Mouse (Mus musculus) hindbrain, embryonic 11.5 days (tissue): ENCODE measurements around the gene Olfr715. TPM values are rescaled to one million over a fixed set of nuclear protein-coding genes. Genes with fewer than 3 reads are reported as not detected.
"Not testable (repeated sequence)": the region's sequence is repeated elsewhere in the genome, so short reads cannot be mapped to it uniquely, and the experiment has no call there.

Experiments
- ATAC-seq: fragments of 200-750 bp; cut with Nextera tagmentation; 2 replicates; pipeline ENCODE4 v1.8.0; 2017; ENCODE audit warnings: mild to moderate bottlenecking, moderate TSS enrichment, moderate library complexity; ENCODE audit not compliant: low FRiP score
- DNase-seq: peaks from one replicate; pipeline ENCODE4 v3.0.0-alpha.2; 2015; ENCODE audit warnings: low spot score
- H3K27ac ChIP-seq: fragments of 300-500 bp; sonication (generic); 2 replicates; pipeline ENCODE4 v1.5.1; 2014; ENCODE audit warnings: mild to moderate bottlenecking, low read depth, low read length
- H3K27me3 ChIP-seq: fragments of 300-500 bp; sonication (generic); 2 replicates; pipeline ENCODE4 v1.6.1; 2014; ENCODE audit warnings: mild to moderate bottlenecking, low read length, moderate library complexity, mixed read lengths; ENCODE audit not compliant: control insufficient read depth, insufficient read depth
- H3K36me3 ChIP-seq: fragments of 300-500 bp; sonication (generic); 2 replicates; pipeline ENCODE4 v1.6.1; 2014; ENCODE audit warnings: mild to moderate bottlenecking, low read length, moderate library complexity, mixed read lengths; ENCODE audit not compliant: control insufficient read depth, insufficient read depth
- H3K4me1 ChIP-seq: fragments of 300-500 bp; sonication (generic); replicated peaks from 2 replicates; pipeline ENCODE4 v1.6.1; 2014; ENCODE audit warnings: low read length, mixed read lengths; ENCODE audit not compliant: control insufficient read depth, insufficient read depth
- H3K4me2 ChIP-seq: fragments of 300-500 bp; sonication (generic); replicated peaks from 2 replicates; pipeline ENCODE4 v1.6.1; 2014; ENCODE audit warnings: mild to moderate bottlenecking, low read depth, low read length
- H3K4me3 ChIP-seq: fragments of 300-500 bp; sonication (generic); 2 replicates; pipeline ENCODE4 v1.5.1; 2014; ENCODE audit warnings: low read depth, low read length
- H3K9ac ChIP-seq: fragments of 300-500 bp; sonication (generic); 2 replicates; pipeline ENCODE4 v1.6.1; 2014; ENCODE audit warnings: low read depth, low read length
- H3K9me3 ChIP-seq: fragments of 300-500 bp; sonication (generic); 2 replicates; pipeline ENCODE4 v1.6.1; 2016; ENCODE audit warnings: low read length; ENCODE audit not compliant: control insufficient read depth
- WGBS: fragments of 180-500 bp; shearing (Covaris S2); extraction: QIAGEN DNeasy Blood & Tissue Kit; methylation state at CpG from one replicate; pipeline ENCODE4 v1.1.7; 2014; 5-methylcytosine and 5-hydroxymethylcytosine counted together
- polyA plus RNA-seq: library from polyadenylated mRNA; unstranded; fragments of >200 nt; fragmentation: Nextera tagmentation; extraction: Ambion mirVana; gene quantifications from 2 replicates; pipeline ENCODE4 v1.2.1, GENCODE M21; 2014

Gene Olfr715
- not detected in 2 replicates for polyA plus RNA-seq

- not testable (repeated sequence) for H3K36me3 ChIP-seq, H3K27ac ChIP-seq, H3K4me1 ChIP-seq, DNase-seq, H3K4me2 ChIP-seq, H3K27me3 ChIP-seq, ATAC-seq, H3K4me3 ChIP-seq, H3K9me3 ChIP-seq, H3K9ac ChIP-seq
- 93% methylated on average over 2 of the region's 3 CpGs for WGBS
These were observed at the start of gene Olfr715 for GRCm38 (mm10) chr7:107130983-107131382. TSS of gene Olfr715 (minus strand) at chr7:107131083.

GRCm38 (mm10) chr7:107180406-107180805, 49.5 kb upstream of the Olfr715 start:
- no peak for DNase-seq
- no peak overlapping the region for H3K4me2 ChIP-seq
- H3K27ac ChIP-seq = no peak overlapping the region

GRCm38 (mm10) chr7:107166690-107167089, 35.8 kb upstream of the Olfr715 start, which contains the start of gene Nlrp14:
TSS of gene Nlrp14 (plus strand) at chr7:107166990.
- DNase-seq (no peak), ATAC-seq (no peak)
- Histone ChIP-seq H3K4me2 (no peak within 1 kb of the TSS), H3K27me3 (no peaks in the 10 kb centered on the region), H3K4me1 (no peaks in the 10 kb centered on the region), H3K9me3 (no peaks in the 10 kb centered on the region), H3K36me3 (no peaks in the 10 kb centered on the region), H3K9ac (no peak within 1 kb of the TSS), H3K4me3 (no peak within 1 kb of the TSS), H3K27ac (no peak within 1 kb of the TSS)
- WGBS = 83% methylated on average over 10 of the region's 10 CpGs

More at GRCm38 (mm10) chr7:107180406-107180805, 49.5 kb upstream of the Olfr715 start:
- Histone ChIP-seq H3K27me3 (no peaks in the 10 kb centered on the region), H3K4me1 (no peaks in the 10 kb centered on the region), H3K36me3 (no peaks in the 10 kb centered on the region), H3K4me3 (no peak overlapping the region), H3K9ac (no peak overlapping the region), H3K9me3 (no peaks in the 10 kb centered on the region)
- WGBS = 53% methylated on average over 2 of the region's 2 CpGs
- ATAC-seq = no peak

- not testable (repeated sequence) for H3K27ac ChIP-seq, H3K27me3 ChIP-seq, H3K4me3 ChIP-seq, H3K4me2 ChIP-seq, ATAC-seq, H3K36me3 ChIP-seq, DNase-seq, H3K9ac ChIP-seq, H3K4me1 ChIP-seq, H3K9me3 ChIP-seq
- 69% methylated on average over 2 of the region's 2 CpGs for WGBS
These were observed 7.1 kb upstream of the Olfr715 start, which contains the start of gene Olfr716 for GRCm38 (mm10) chr7:107138027-107138426. TSS of gene Olfr716 (plus strand) at chr7:107138327.

- not testable (repeated sequence) for H3K9me3 ChIP-seq, H3K9ac ChIP-seq, H3K27ac ChIP-seq, H3K27me3 ChIP-seq, H3K4me2 ChIP-seq, H3K36me3 ChIP-seq, H3K4me1 ChIP-seq, DNase-seq, H3K4me3 ChIP-seq, ATAC-seq
- WGBS = 89% methylated on average over 1 of the region's 2 CpGs
These were observed 20.6 kb downstream of the Olfr715 start, which contains the start of gene Olfr715b for GRCm38 (mm10) chr7:107110269-107110668. TSS of gene Olfr715b (minus strand) at chr7:107110369.

- no peak within 1 kb of the TSS for H3K27ac ChIP-seq
- ATAC-seq (no peak), DNase-seq (no peak)
- H3K4me2 ChIP-seq = no peak within 1 kb of the TSS
- WGBS = 51% methylated on average over 1 of the region's 1 CpGs
- no peaks in the 10 kb centered on the region for H3K4me1 ChIP-seq
- no peaks in the 10 kb centered on the region for H3K36me3 ChIP-seq
- no peak within 1 kb of the TSS for H3K9ac ChIP-seq
- no peaks in the 10 kb centered on the region for H3K27me3 ChIP-seq
- no peaks in the 10 kb centered on the region for H3K9me3 ChIP-seq
- no peak within 1 kb of the TSS for H3K4me3 ChIP-seq
These were observed 38.0 kb downstream of the Olfr715 start, which contains the start of gene Olfr17 for GRCm38 (mm10) chr7:107092920-107093319. TSS of gene Olfr17 (plus strand) at chr7:107093220.

Other genes with a start within 250 kb of the Olfr715 start
- not detected in 2 replicates for gene Olfr706, start 242.9 kb downstream of the Olfr715 start, polyA plus RNA-seq
- not detected in 2 replicates for gene Olfr707, start 229.8 kb downstream of the Olfr715 start, polyA plus RNA-seq
- gene Olfr1532-ps1, start 223.1 kb downstream of the Olfr715 start, polyA plus RNA-seq = not detected in 2 replicates
- gene Olfr709-ps1, start 198.9 kb downstream of the Olfr715 start, polyA plus RNA-seq = not detected in 2 replicates
- not detected in 2 replicates for gene Olfr710, start 182.8 kb downstream of the Olfr715 start, polyA plus RNA-seq
- gene Olfr6, start 167.1 kb downstream of the Olfr715 start, polyA plus RNA-seq = not detected in 2 replicates
- gene Olfr711, start 155.6 kb downstream of the Olfr715 start, polyA plus RNA-seq = not detected in 2 replicates
- gene Olfr2, start 125.0 kb downstream of the Olfr715 start, polyA plus RNA-seq = not detected in 2 replicates
- gene Olfr713, start 99.9 kb downstream of the Olfr715 start, polyA plus RNA-seq = not detected in 2 replicates
- gene Olfr714, start 60.1 kb downstream of the Olfr715 start, polyA plus RNA-seq = not detected in 2 replicates
- gene Olfr17, start 37.9 kb downstream of the Olfr715 start, polyA plus RNA-seq = not detected in 2 replicates
- not detected in 2 replicates for gene Olfr715b, start 20.7 kb downstream of the Olfr715 start, polyA plus RNA-seq
- not detected in 2 replicates for gene Olfr716, start 7.2 kb upstream of the Olfr715 start, polyA plus RNA-seq
- not detected in 2 replicates for gene Nlrp14, start 35.9 kb upstream of the Olfr715 start, polyA plus RNA-seq
- gene Rbmxl2, start 78.4 kb upstream of the Olfr715 start, polyA plus RNA-seq = not detected in 2 replicates
- gene Syt9, start 239.6 kb upstream of the Olfr715 start, polyA plus RNA-seq = 4.4 and 4.8 TPM in 2 replicates